Mouse (Mus musculus): ENCODE measurements at regions not wholly inside any gene's neighbourhood (a gene's known extent, or its start where the extent isn't known, plus 50 kb on each side); places are given as distances from the start of the nearest gene placed in this dataset.

- H3K9ac ChIP-seq = no peak overlapping the region
- ATAC-seq (ENCODE audit: insufficient number of reproducible peaks, low FRiP score, low TSS enrichment, low read depth) = no peak
- H3K9me3 ChIP-seq = no peaks in the 10 kb centered on the region
- H3K36me3 ChIP-seq = no peaks in the 10 kb centered on the region
- H3K4me1 ChIP-seq = peaks cover 6% of the 10 kb centered on the region; the same call in 1 of the 2 replicates
- H3K4me3 ChIP-seq = peak overlapping the region; percentile 13
- no peak overlapping the region for H3K27ac ChIP-seq
- H3K27me3 ChIP-seq = peaks cover 8% of the 10 kb centered on the region; the same call in 1 of the 2 replicates
- peak overlapping the region; percentile 44 for H3K4me2 ChIP-seq
- WGBS = 25% methylated on average over 18 of the region's 18 CpGs
Observed at GRCm38 (mm10) chr7:69493062-69493930, 744.3 kb upstream of the Arrdc4 start.

- WGBS = 26% methylated on average over 16 of the region's 16 CpGs
- peak overlapping the region; percentile 32; the same call in 1 of the 2 replicates for H3K4me2 ChIP-seq
- no peak overlapping the region for H3K4me3 ChIP-seq
- no peak overlapping the region for H3K9ac ChIP-seq
- no peaks in the 10 kb centered on the region for H3K36me3 ChIP-seq
- ATAC-seq (ENCODE audit: insufficient number of reproducible peaks, low FRiP score, low TSS enrichment, low read depth) = no peak
- H3K27me3 ChIP-seq = peaks cover 8% of the 10 kb centered on the region; the same call in 1 of the 2 replicates
- no peaks in the 10 kb centered on the region for H3K9me3 ChIP-seq
- H3K27ac ChIP-seq = no peak overlapping the region
- H3K4me1 ChIP-seq = peaks cover 6% of the 10 kb centered on the region; the same call in 1 of the 2 replicates
Observed at GRCm38 (mm10) chr7:69490566-69491466, 741.8 kb upstream of the Arrdc4 start.

DNA sequence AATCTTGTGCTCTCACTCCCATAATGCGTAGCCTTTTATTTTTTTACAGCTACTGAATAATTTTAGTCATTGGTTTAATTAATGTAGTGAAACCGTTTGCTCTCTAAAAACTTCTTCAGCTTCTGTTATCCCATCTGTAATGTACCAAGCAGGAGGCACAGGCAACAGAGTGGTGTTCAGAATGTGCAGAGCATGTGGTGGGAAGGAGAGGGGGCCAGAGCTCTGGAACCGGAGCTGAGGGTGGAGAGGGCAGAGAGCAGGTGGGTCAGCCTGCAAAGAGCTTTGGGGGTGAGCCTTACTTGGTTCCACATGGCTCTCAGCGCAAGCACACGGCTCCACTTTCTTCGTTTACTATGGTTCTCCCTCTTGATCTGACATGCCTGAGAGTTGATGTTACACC lies 739.6 kb upstream of the Arrdc4 start:
- Histone ChIP-seq H3K27me3 (peaks cover 8% of the 10 kb centered on the region; the same call in 1 of the 2 replicates), H3K4me3 (no peak overlapping the region), H3K4me2 (no peak overlapping the region), H3K27ac (no peak overlapping the region), H3K4me1 (peaks cover 6% of the 10 kb centered on the region; the same call in 1 of the 2 replicates), H3K9ac (no peak overlapping the region), H3K36me3 (no peaks in the 10 kb centered on the region), H3K9me3 (no peaks in the 10 kb centered on the region)
- WGBS = 38% methylated on average over 6 of the region's 6 CpGs
- ATAC-seq (ENCODE audit: insufficient number of reproducible peaks, low FRiP score, low TSS enrichment, low read depth) = no peak

DNA sequence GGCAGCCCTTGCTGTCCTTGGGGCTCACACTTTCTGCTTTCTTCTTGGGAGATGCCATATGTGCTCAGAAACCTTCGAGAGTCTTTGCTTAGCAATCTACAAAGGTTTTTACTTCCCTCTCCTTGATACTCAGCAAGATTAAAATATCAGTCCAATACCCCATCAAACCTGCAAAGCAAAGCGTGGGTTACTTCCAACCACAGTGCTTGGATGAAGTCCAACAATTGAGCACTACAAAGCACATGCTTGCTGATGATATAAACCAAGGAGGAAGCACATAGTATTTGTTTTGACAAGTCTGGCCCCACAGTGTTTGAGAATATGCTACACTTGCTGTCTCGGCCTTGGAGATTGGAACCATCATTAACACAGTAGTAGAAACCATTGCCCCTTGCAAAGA lies 738.1 kb upstream of the Arrdc4 start:
- H3K4me3 ChIP-seq = no peak overlapping the region
- H3K27me3 ChIP-seq = peaks cover 8% of the 10 kb centered on the region; the same call in 1 of the 2 replicates
- H3K9me3 ChIP-seq = no peaks in the 10 kb centered on the region
- H3K4me1 ChIP-seq = 0 out of 2 replicates have a peak, but pooled peaks cover 2% of the 10 kb centered on the region
- ATAC-seq (ENCODE audit: insufficient number of reproducible peaks, low FRiP score, low TSS enrichment, low read depth) = no peak
- no peak overlapping the region for H3K4me2 ChIP-seq
- WGBS = 50% methylated on average over 3 of the region's 3 CpGs
- H3K9ac ChIP-seq = no peak overlapping the region
- H3K27ac ChIP-seq = no peak overlapping the region
- no peaks in the 10 kb centered on the region for H3K36me3 ChIP-seq

GRCm38 (mm10) chr7:69484552-69484951 lies 735.5 kb upstream of the Arrdc4 start:
- WGBS = 81% methylated on average over 4 of the region's 4 CpGs
- Histone ChIP-seq H3K27ac (no peak overlapping the region), H3K4me2 (no peak overlapping the region), H3K9ac (no peak overlapping the region), H3K4me1 (no peaks in the 10 kb centered on the region), H3K4me3 (no peak overlapping the region), H3K9me3 (no peaks in the 10 kb centered on the region), H3K27me3 (no peaks in the 10 kb centered on the region), H3K36me3 (no peaks in the 10 kb centered on the region)
- ATAC-seq (ENCODE audit: insufficient number of reproducible peaks, low FRiP score, low TSS enrichment, low read depth) = no peak

Data from limb, embryonic 15.5 days (tissue).